Mouse (Mus musculus) embryonic facial prominence, embryonic 10.5 days (tissue): Measurements from ENCODE around the gene Alkbh3. TPM values are rescaled to one million over a fixed set of nuclear protein-coding genes. Genes with fewer than 3 reads are reported as not detected.

Experiments
- DNase-seq: peaks from one replicate; pipeline ENCODE4 v3.0.0-alpha.2; 2017; ENCODE audit warnings: low spot score
- H3K27ac ChIP-seq: fragments of 300-500 bp; sonication (generic); replicated peaks from 2 replicates; pipeline ENCODE4 v1.5.1; 2016; ENCODE audit warnings: mild to moderate bottlenecking
- H3K27me3 ChIP-seq: fragments of 300-500 bp; sonication (generic); replicated peaks from 2 replicates; pipeline ENCODE4 v1.6.1; 2016; ENCODE audit warnings: low read depth, mild to moderate bottlenecking; ENCODE audit not compliant: poor library complexity, severe bottlenecking
- H3K36me3 ChIP-seq: fragments of 300-500 bp; sonication (generic); replicated peaks from 2 replicates; pipeline ENCODE4 v1.6.1; 2016; ENCODE audit warnings: mild to moderate bottlenecking, moderate library complexity
- H3K4me1 ChIP-seq: fragments of 300-500 bp; sonication (generic); 2 replicates; pipeline ENCODE4 v1.6.1; 2016
- H3K4me3 ChIP-seq: fragments of 300-500 bp; sonication (generic); 2 replicates; pipeline ENCODE4 v1.5.1; 2016; ENCODE audit warnings: mild to moderate bottlenecking, moderate library complexity
- H3K9me3 ChIP-seq: fragments of 300-500 bp; sonication (generic); 2 replicates; pipeline ENCODE4 v1.6.1; 2016; ENCODE audit warnings: mild to moderate bottlenecking
- WGBS: fragments of 180-500 bp; shearing (Covaris S2); methylation state at CpG from one replicate; pipeline ENCODE4 v1.1.7; 2016; 5-methylcytosine and 5-hydroxymethylcytosine counted together
- polyA plus RNA-seq: library from polyadenylated mRNA; unstranded; fragments of >200 nt; fragmentation: Nextera tagmentation; extraction: Ambion mirVana; gene quantifications from 2 replicates; pipeline ENCODE4 v1.2.1, GENCODE M21; 2016

Gene Alkbh3
- polyA plus RNA-seq, 1 experiment from 2014 or later, result 57.0 TPM

GRCm38 (mm10) chr2:93958216-93958615 lies 52.4 kb downstream of the Alkbh3 start:
- no peak for DNase-seq
- Histone ChIP-seq H3K27ac (no peak overlapping the region), H3K9me3 (no peaks in the 10 kb centered on the region), H3K36me3 (no peaks in the 10 kb centered on the region), H3K4me1 (peaks cover 31% of the 10 kb centered on the region), H3K27me3 (peaks cover 75% of the 10 kb centered on the region), H3K4me3 (no peak overlapping the region)
- 67% methylated on average over 3 of the region's 3 CpGs for WGBS

- DNase-seq, result no peak
- peaks cover 80% of the 10 kb centered on the region for H3K27me3 ChIP-seq
- WGBS, result 43% methylated on average over 8 of the region's 8 CpGs
Measured at GRCm38 (mm10) chr2:93957785-93958175, 52.8 kb downstream of the Alkbh3 start.

GRCm38 (mm10) chr2:93956908-93957784 lies 53.5 kb downstream of the Alkbh3 start, which contains the start of gene Gm13889:
Gene Gm13889 (minus strand): TSS chr2:93957201.
- DNase-seq, result peak; percentile 69
- Histone ChIP-seq H3K4me3 (peak within 1 kb of the TSS; percentile 68), H3K36me3 (no peaks in the 10 kb centered on the region), H3K9me3 (no peaks in the 10 kb centered on the region), H3K27ac (peak within 1 kb of the TSS; percentile 73), H3K27me3 (peaks cover 86% of the 10 kb centered on the region), H3K4me1 (peaks cover 31% of the 10 kb centered on the region)
- 5% methylated on average over 59 of the region's 62 CpGs for WGBS

More at GRCm38 (mm10) chr2:93957785-93958175, 52.8 kb downstream of the Alkbh3 start:
- Histone ChIP-seq H3K9me3 (no peaks in the 10 kb centered on the region), H3K4me1 (peaks cover 31% of the 10 kb centered on the region), H3K4me3 (peak overlapping the region; percentile 68; the same call in 1 of the 2 replicates), H3K27ac (no peak overlapping the region), H3K36me3 (no peaks in the 10 kb centered on the region)

GRCm38 (mm10) chr2:93956331-93956801 lies 54.2 kb downstream of the Alkbh3 start:
- peak overlapping the region; percentile 68 for H3K4me3 ChIP-seq
- peaks cover 31% of the 10 kb centered on the region for H3K4me1 ChIP-seq
- peak overlapping the region; percentile 73 for H3K27ac ChIP-seq
- H3K36me3 ChIP-seq, result no peaks in the 10 kb centered on the region
- WGBS, result under 1% methylated on average over 44 of the region's 44 CpGs
- H3K27me3 ChIP-seq, result peaks cover 90% of the 10 kb centered on the region
- DNase-seq, result peak; percentile 80
- H3K9me3 ChIP-seq, result no peaks in the 10 kb centered on the region

GRCm38 (mm10) chr2:93955886-93956285 lies 54.7 kb downstream of the Alkbh3 start:
- peaks cover 31% of the 10 kb centered on the region for H3K4me1 ChIP-seq
- peaks cover 90% of the 10 kb centered on the region for H3K27me3 ChIP-seq
- H3K9me3 ChIP-seq, result no peaks in the 10 kb centered on the region
- H3K27ac ChIP-seq, result peak overlapping the region; percentile 73
- peak overlapping the region; percentile 68 for H3K4me3 ChIP-seq
- WGBS, result under 1% methylated on average over 31 of the region's 31 CpGs
- no peaks in the 10 kb centered on the region for H3K36me3 ChIP-seq
- no peak for DNase-seq

GRCm38 (mm10) chr2:93954781-93955578 lies 55.6 kb downstream of the Alkbh3 start:
- peaks cover 84% of the 10 kb centered on the region for H3K27me3 ChIP-seq
- H3K36me3 ChIP-seq, result no peaks in the 10 kb centered on the region
- no peaks in the 10 kb centered on the region for H3K9me3 ChIP-seq
- DNase-seq, result peak; percentile 37
- 1% methylated on average over 32 of the region's 32 CpGs for WGBS
- peaks cover 31% of the 10 kb centered on the region for H3K4me1 ChIP-seq
- H3K4me3 ChIP-seq, result peak overlapping the region; percentile 68
- no peak overlapping the region for H3K27ac ChIP-seq

GRCm38 (mm10) chr2:93953726-93954125 lies 56.9 kb downstream of the Alkbh3 start:
- Histone ChIP-seq H3K27ac (no peak overlapping the region), H3K4me3 (no peak overlapping the region), H3K27me3 (peaks cover 73% of the 10 kb centered on the region), H3K4me1 (peaks cover 31% of the 10 kb centered on the region), H3K9me3 (no peaks in the 10 kb centered on the region), H3K36me3 (no peaks in the 10 kb centered on the region)
- no peak for DNase-seq
- WGBS, result 89% methylated on average over 9 of the region's 9 CpGs

GRCm38 (mm10) chr2:93946976-93947375 lies 63.6 kb downstream of the Alkbh3 start:
- H3K27ac ChIP-seq, result no peak overlapping the region
- 52% methylated on average over 5 of the region's 5 CpGs for WGBS
- peaks cover 7% of the 10 kb centered on the region; the same call in 1 of the 2 replicates for H3K9me3 ChIP-seq
- no peak for DNase-seq
- 0 out of 2 replicates have a peak, but pooled peaks cover 5% of the 10 kb centered on the region for H3K4me1 ChIP-seq
- H3K27me3 ChIP-seq, result peaks cover 6% of the 10 kb centered on the region; the same call in 1 of the 2 replicates
- H3K36me3 ChIP-seq, result no peaks in the 10 kb centered on the region
- no peak overlapping the region for H3K4me3 ChIP-seq

- DNase-seq, result no peak
- 93% methylated on average over 4 of the region's 4 CpGs for WGBS
- Histone ChIP-seq H3K9me3 (peaks cover 7% of the 10 kb centered on the region; the same call in 1 of the 2 replicates), H3K4me1 (0 out of 2 replicates have a peak, but pooled peaks cover 5% of the 10 kb centered on the region), H3K27ac (no peak overlapping the region), H3K36me3 (no peaks in the 10 kb centered on the region), H3K4me3 (no peak overlapping the region), H3K27me3 (no peaks in the 10 kb centered on the region)
Measured at GRCm38 (mm10) chr2:93944855-93945254, 65.8 kb downstream of the Alkbh3 start.

- no peak for DNase-seq
- Histone ChIP-seq H3K4me1 (0 out of 2 replicates have a peak, but pooled peaks cover 5% of the 10 kb centered on the region), H3K36me3 (no peaks in the 10 kb centered on the region), H3K27ac (no peak overlapping the region), H3K4me3 (no peak overlapping the region), H3K9me3 (peaks cover 7% of the 10 kb centered on the region; the same call in 1 of the 2 replicates), H3K27me3 (no peaks in the 10 kb centered on the region)
- WGBS, result 84% methylated on average over 2 of the region's 2 CpGs
Measured at GRCm38 (mm10) chr2:93944099-93944498, 66.5 kb downstream of the Alkbh3 start.

- no peak overlapping the region for H3K4me3 ChIP-seq
- no peaks in the 10 kb centered on the region for H3K36me3 ChIP-seq
- no peak for DNase-seq
- H3K27ac ChIP-seq, result no peak overlapping the region
- 0 out of 2 replicates have a peak, but pooled peaks cover 2% of the 10 kb centered on the region for H3K4me1 ChIP-seq
- peaks cover 7% of the 10 kb centered on the region; the same call in 1 of the 2 replicates for H3K9me3 ChIP-seq
- no peaks in the 10 kb centered on the region for H3K27me3 ChIP-seq
- 85% methylated on average over 11 of the region's 11 CpGs for WGBS
Measured at GRCm38 (mm10) chr2:93941670-93942069, 68.9 kb downstream of the Alkbh3 start.

GRCm38 (mm10) chr2:93938534-93938933 lies 72.1 kb downstream of the Alkbh3 start:
- H3K4me1 ChIP-seq, result no peaks in the 10 kb centered on the region
- H3K9me3 ChIP-seq, result no peaks in the 10 kb centered on the region; the same call in 1 of the 2 replicates
- H3K27me3 ChIP-seq, result no peaks in the 10 kb centered on the region
- WGBS, result 79% methylated on average over 9 of the region's 9 CpGs
- no peak for DNase-seq
- H3K4me3 ChIP-seq, result no peak overlapping the region
- H3K36me3 ChIP-seq, result no peaks in the 10 kb centered on the region
- H3K27ac ChIP-seq, result no peak overlapping the region
